Mouse (Mus musculus): ENCODE results near the gene Cyp2j7. TPM values are rescaled to one million over a fixed set of nuclear protein-coding genes. Genes with fewer than 3 reads are reported as not detected.
"Not testable (repeated sequence)": the region's sequence is repeated elsewhere in the genome, so short reads cannot be mapped to it uniquely, and the experiment has no call there.

Cyp2j7 gene
- not detected in 2 replicates for polyA plus RNA-seq (2016; fragmentation: Nextera tagmentation; extraction: Ambion mirVana)

- H3K36me3 ChIP-seq: no peaks in the 10 kb centered on the region
- DNase-seq (ENCODE audit: low spot score): no peak
- no peaks in the 10 kb centered on the region for H3K27me3 ChIP-seq (ENCODE audit: low read depth, poor library complexity, severe bottlenecking)
- 92% methylated on average over 3 of the region's 3 CpGs for WGBS
- H3K4me3 ChIP-seq: no peak within 1 kb of the TSS
- H3K9me3 ChIP-seq (replicated peaks): no peaks in the 10 kb centered on the region
- H3K4me1 ChIP-seq: no peaks in the 10 kb centered on the region
- H3K27ac ChIP-seq (replicated peaks): no peak within 1 kb of the TSS
These were observed at the start of gene Cyp2j7 for GRCm38 (mm10) chr4:96236559-96236958. Cyp2j7 (minus strand) TSS chr4:96236659.

GRCm38 (mm10) chr4:96276896-96277295, 40.4 kb upstream of the Cyp2j7 start:
- H3K4me3 ChIP-seq; H3K36me3 ChIP-seq; H3K4me1 ChIP-seq; H3K27me3 ChIP-seq (ENCODE audit: low read depth, poor library complexity, severe bottlenecking); H3K27ac ChIP-seq (replicated peaks); DNase-seq (ENCODE audit: low spot score): not testable (repeated sequence)
- H3K9me3 ChIP-seq (replicated peaks): peaks cover 14% of the 10 kb centered on the region
- 79% methylated on average over 1 of the region's 1 CpGs for WGBS

DNA sequence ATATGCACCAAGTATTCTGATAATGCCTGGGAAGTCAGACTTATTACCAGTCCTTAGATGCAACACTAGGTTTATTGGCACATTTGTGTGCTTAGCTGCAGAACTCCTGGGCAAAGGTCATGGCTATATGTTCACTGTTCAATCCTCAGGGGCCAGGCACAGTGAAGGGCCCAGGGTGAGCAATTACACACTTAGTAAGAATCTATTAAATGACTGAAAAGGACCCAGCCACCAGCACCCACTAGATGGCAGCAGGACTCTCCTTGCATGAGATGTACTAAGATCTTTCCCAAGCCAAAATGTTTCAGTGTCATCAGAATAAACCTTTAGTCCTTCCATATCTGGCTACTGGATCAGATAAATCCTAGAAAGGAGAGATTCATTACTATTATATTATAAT, 37.4 kb upstream of the Cyp2j7 start:
- Histone ChIP-seq H3K4me3 (no peak overlapping the region), H3K9me3 (replicated peaks) (no peaks in the 10 kb centered on the region)

DNA sequence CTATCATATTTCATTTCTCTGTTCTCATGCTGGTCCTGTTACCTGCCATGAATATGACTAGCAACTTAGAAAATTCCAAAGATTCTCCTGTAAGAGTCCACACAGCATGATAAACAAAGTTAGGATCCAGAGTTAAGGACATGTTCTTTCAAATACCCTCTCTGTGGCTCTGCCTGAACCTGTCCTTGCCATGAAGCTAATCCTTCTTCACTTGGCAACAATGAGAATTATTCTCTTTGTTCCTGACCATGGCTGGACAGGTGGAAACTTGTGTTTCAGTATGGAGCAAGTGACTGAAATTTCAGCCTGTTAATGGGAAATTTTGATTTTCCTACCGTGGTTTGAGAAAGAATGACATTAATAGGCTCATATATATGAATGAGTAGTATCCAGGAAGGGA, 39.8 kb downstream of the Cyp2j7 start:
- Histone ChIP-seq H3K4me3 (no peak overlapping the region), H3K27me3 (ENCODE audit: low read depth, poor library complexity, severe bottlenecking) (no peaks in the 10 kb centered on the region), H3K36me3 (no peaks in the 10 kb centered on the region), H3K4me1 (no peaks in the 10 kb centered on the region), H3K27ac (replicated peaks) (no peak overlapping the region), H3K9me3 (replicated peaks) (no peaks in the 10 kb centered on the region)
- DNase-seq (ENCODE audit: low spot score): no peak
- WGBS: 85% methylated on average over 1 of the region's 1 CpGs

More for the DNA sequence above, 37.4 kb upstream of the Cyp2j7 start:
- Histone ChIP-seq H3K27ac (replicated peaks) (no peak overlapping the region), H3K36me3 (no peaks in the 10 kb centered on the region), H3K27me3 (ENCODE audit: low read depth, poor library complexity, severe bottlenecking) (no peaks in the 10 kb centered on the region), H3K4me1 (no peaks in the 10 kb centered on the region)
- DNase-seq (ENCODE audit: low spot score): peak; percentile 15

GRCm38 (mm10) chr4:96189321-96189720, 47.1 kb downstream of the Cyp2j7 start:
- H3K4me1 ChIP-seq; H3K27me3 ChIP-seq (ENCODE audit: low read depth, poor library complexity, severe bottlenecking); H3K27ac ChIP-seq (replicated peaks); H3K9me3 ChIP-seq (replicated peaks); H3K4me3 ChIP-seq; DNase-seq (ENCODE audit: low spot score); H3K36me3 ChIP-seq: not testable (repeated sequence)
- WGBS: 91% methylated on average over 5 of the region's 5 CpGs

DNA sequence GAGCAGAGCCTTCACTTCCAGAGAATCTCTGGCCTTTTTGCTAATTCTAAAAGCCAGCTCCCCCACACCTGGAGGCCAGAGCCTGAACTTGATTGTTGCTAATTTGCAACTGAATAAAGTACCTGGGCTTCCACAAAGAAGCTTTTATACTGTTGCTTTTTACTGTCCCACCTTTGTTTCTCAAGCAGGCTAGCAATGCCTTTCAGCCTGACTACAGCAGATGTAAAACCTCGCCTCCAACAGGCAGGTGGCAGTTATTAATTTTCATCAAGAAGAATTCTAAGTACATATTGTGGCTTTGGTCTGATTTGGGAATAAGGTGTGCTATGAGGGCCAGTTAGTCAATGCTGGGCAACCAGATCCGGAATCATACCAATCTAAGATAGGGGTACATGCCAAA, 47.8 kb downstream of the Cyp2j7 start:
- H3K27ac ChIP-seq (replicated peaks): not testable (repeated sequence)
- WGBS: 85% methylated on average over 2 of the region's 2 CpGs

GRCm38 (mm10) chr4:96188146-96188545, 48.3 kb downstream of the Cyp2j7 start:
- H3K4me1 ChIP-seq; H3K4me3 ChIP-seq; DNase-seq (ENCODE audit: low spot score); H3K9me3 ChIP-seq (replicated peaks); H3K36me3 ChIP-seq; H3K27me3 ChIP-seq (ENCODE audit: low read depth, poor library complexity, severe bottlenecking); H3K27ac ChIP-seq (replicated peaks): not testable (repeated sequence)
- WGBS: 93% methylated on average over 2 of the region's 2 CpGs

More for the DNA sequence above, 47.8 kb downstream of the Cyp2j7 start:
- H3K4me1 ChIP-seq; H3K4me3 ChIP-seq; H3K9me3 ChIP-seq (replicated peaks); DNase-seq (ENCODE audit: low spot score); H3K27me3 ChIP-seq (ENCODE audit: low read depth, poor library complexity, severe bottlenecking); H3K36me3 ChIP-seq: not testable (repeated sequence)

GRCm38 (mm10) chr4:96184716-96185115, 51.7 kb downstream of the Cyp2j7 start:
- not testable (repeated sequence) for H3K9me3 ChIP-seq (replicated peaks); H3K36me3 ChIP-seq
- WGBS: 83% methylated on average over 2 of the region's 2 CpGs

DNA sequence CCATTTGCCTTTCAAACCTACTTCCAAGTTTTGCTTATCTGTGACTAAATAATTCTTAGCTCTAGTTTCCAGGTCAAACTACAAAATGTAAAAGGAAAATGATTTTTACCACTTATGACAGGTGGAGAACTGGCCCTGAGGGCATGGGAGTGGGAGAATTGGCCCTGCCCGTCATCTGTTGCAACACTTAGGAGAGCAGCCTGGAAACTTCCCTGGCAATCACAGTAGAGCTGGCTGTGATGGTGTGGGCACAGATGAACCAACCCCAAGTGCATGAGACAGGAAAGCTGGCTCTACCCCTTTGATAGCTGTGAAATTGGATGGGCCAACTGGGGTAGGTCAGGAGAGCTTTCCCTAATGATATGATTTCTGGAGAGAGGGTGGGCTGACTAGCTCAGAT, 73.6 kb downstream of the Cyp2j7 start:
- 97% methylated on average over 1 of the region's 1 CpGs for WGBS
- Histone ChIP-seq H3K27ac (replicated peaks) (no peak overlapping the region), H3K36me3 (no peaks in the 10 kb centered on the region), H3K4me1 (no peaks in the 10 kb centered on the region), H3K27me3 (ENCODE audit: low read depth, poor library complexity, severe bottlenecking) (no peaks in the 10 kb centered on the region), H3K9me3 (replicated peaks) (no peaks in the 10 kb centered on the region), H3K4me3 (no peak overlapping the region)
- no peak for DNase-seq (ENCODE audit: low spot score)

More at GRCm38 (mm10) chr4:96184716-96185115, 51.7 kb downstream of the Cyp2j7 start:
- H3K4me1 ChIP-seq; H3K27ac ChIP-seq (replicated peaks); DNase-seq (ENCODE audit: low spot score); H3K4me3 ChIP-seq; H3K27me3 ChIP-seq (ENCODE audit: low read depth, poor library complexity, severe bottlenecking): not testable (repeated sequence)

DNA sequence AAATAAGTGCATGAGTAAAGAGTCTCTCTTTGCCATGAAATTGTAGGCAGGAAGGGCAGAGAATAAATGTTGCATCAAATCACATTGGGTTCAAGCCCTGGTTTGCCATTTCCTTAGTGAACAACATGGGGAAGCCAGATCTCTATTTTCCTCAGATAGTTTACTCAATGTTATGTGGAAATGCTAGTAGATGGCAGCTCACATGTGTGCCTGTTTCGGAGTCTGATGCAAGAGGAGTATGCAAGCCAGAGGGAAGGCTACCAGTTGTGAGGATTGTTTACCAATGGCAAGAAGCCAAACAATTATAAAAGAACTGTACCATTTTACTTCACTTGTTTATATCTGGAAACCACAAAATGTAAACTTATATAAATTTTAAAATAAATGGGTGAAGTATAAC, 74.9 kb downstream of the Cyp2j7 start:
- H3K4me3 ChIP-seq: no peak overlapping the region
- no peak for DNase-seq (ENCODE audit: low spot score)
- 82% methylated on average over 1 of the region's 1 CpGs for WGBS
- no peaks in the 10 kb centered on the region for H3K36me3 ChIP-seq
- no peaks in the 10 kb centered on the region for H3K9me3 ChIP-seq (replicated peaks)
- no peak overlapping the region for H3K27ac ChIP-seq (replicated peaks)
- H3K27me3 ChIP-seq (ENCODE audit: low read depth, poor library complexity, severe bottlenecking): no peaks in the 10 kb centered on the region
- H3K4me1 ChIP-seq: no peaks in the 10 kb centered on the region

Other genes with a start within 250 kb of the Cyp2j7 start
- gene Cyp2j13, start 159.1 kb downstream of the Cyp2j7 start, polyA plus RNA-seq (2016; fragmentation: Nextera tagmentation; extraction: Ambion mirVana): 0.16 TPM in 1 of 2 replicates, not detected in the other
- gene Cyp2j12, start 95.5 kb downstream of the Cyp2j7 start, polyA plus RNA-seq (2016; fragmentation: Nextera tagmentation; extraction: Ambion mirVana): not detected in 2 replicates
- not detected in 2 replicates for gene Cyp2j11, start 112.0 kb upstream of the Cyp2j7 start, polyA plus RNA-seq (2016; fragmentation: Nextera tagmentation; extraction: Ambion mirVana)

Measured in midbrain, embryonic 10.5 days (tissue).